Mouse (Mus musculus): ENCODE results near the gene Xpc.

DNA sequence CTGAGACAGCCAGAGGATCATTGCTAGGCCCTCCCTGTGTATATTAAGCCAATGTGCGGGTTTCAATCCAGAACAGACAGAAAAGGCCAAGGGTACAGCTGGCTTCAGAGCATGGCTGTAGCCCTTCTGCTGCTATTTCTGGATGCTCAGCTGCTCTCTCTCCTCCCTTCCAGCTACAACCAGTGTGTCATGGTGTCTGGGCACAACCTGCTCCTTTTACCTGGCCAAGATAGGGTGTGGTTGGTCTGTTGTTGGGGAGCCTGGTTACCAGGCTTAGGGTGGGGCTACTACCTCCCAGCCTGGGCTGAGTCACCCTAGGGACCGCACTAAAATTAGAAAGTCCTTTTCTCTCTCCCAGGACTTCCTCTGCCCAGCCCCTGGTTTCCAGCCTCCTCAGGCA, 32.3 kb downstream of the Xpc start:
- no peak for TF ChIP-seq POLR2A (IDR thresholded peaks at IDR 0.05; ENCODE audit: extremely low read depth, insufficient read depth, low read length)
- no peak for TF ChIP-seq CTCF (IDR thresholded peaks at IDR 0.05; ENCODE audit: extremely low read depth, insufficient read depth, low read length)
